Mouse (Mus musculus): ENCODE data around the gene Cdh20.

- no peak for TF ChIP-seq CTCF (conservative IDR thresholded peaks at IDR 0.05; ENCODE audit: insufficient read depth, insufficient read length, low read depth, low read length)
- no peak for TF ChIP-seq POLR2A (IDR thresholded peaks at IDR 0.05; ENCODE audit: low read depth, low read length)
Measured at GRCm38 (mm10) chr1:104807214-104807613, 38.9 kb downstream of the Cdh20 start.

All from kidney, adult 2 months (tissue).